Mouse (Mus musculus) ovary, postnatal 10 days (tissue): ENCODE results near the gene Rasgrp4.

Experiments used
- DNase-seq: peaks from one replicate; pipeline ENCODE4 v3.0.0; 2022; ENCODE audit warnings: low spot score

The Rasgrp4 gene

GRCm38 (mm10) chr7:29148771-29149170 is 14.1 kb downstream of the Rasgrp4 start:
- DNase-seq = no peak

- no peak for DNase-seq
Observed at GRCm38 (mm10) chr7:29151486-29151885, 16.8 kb downstream of the Rasgrp4 start.

DNA sequence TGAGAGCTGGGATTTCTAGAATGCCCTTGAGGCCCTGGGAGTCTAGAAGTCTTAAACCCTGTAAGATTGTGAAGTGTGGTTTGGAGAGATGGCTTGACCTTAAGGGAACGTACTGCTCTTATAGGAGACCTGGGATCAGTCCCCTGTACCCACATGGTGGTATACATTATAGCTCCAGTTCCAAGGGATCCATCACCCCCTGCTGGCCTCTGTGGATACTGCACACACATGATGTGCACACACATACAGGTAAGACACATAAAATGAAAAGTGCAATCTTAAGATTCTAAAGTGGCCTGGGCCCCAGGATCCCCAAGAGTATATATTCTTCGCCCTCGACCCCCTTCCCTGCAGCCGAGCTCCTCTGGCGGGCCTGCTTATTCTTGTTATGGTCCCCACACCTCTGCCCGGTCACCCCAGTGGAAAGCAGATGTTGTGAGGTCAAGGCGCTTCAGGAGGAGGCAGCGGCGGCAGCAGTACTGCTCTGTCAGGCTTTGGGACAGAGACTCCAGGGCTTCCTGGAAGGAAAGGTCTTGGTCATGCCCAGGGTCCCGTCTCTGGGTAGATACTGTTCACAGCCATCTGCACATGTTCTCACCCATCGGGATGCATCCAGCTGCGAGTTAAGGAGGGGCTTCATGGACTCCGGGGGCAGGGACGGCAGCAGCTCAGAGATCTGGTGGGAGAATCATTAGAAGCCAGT is 19.5 kb downstream of the Rasgrp4 start:
- no peak for DNase-seq

- DNase-seq = peak; percentile 60
Observed at GRCm38 (mm10) chr7:29155196-29155837, 20.7 kb downstream of the Rasgrp4 start.

GRCm38 (mm10) chr7:29155838-29156782 is 21.5 kb downstream of the Rasgrp4 start, which contains the start of gene Fam98c:
Gene Fam98c, minus strand, starts transcription at chr7:29156234.
- peak; percentile 56 for DNase-seq

GRCm38 (mm10) chr7:29158264-29158663 is 23.6 kb downstream of the Rasgrp4 start:
- no peak for DNase-seq

GRCm38 (mm10) chr7:29162294-29162693 is 27.6 kb downstream of the Rasgrp4 start:
- no peak for DNase-seq

GRCm38 (mm10) chr7:29162750-29163525 is 28.3 kb downstream of the Rasgrp4 start:
- DNase-seq = no peak

DNA sequence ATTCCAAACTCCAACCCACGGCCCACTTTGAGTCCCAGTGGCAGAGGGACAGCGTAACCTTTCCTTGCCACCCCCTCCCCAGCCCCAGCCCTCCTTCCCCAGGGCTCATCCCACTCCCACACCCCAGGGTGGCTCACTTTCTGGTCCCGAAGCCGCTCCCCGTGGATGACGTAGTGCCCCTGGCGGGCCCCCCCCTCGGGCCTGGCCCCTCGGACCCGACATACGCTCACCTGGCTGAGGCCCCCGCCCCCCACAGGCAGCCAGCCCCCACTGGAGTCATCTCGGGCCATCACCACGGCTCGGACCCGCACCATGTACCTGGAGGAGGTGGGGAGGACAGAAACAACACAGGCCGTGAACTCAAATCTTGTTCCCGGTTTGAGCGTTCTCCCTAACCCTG is 33.0 kb downstream of the Rasgrp4 start:
- no peak for DNase-seq

DNA sequence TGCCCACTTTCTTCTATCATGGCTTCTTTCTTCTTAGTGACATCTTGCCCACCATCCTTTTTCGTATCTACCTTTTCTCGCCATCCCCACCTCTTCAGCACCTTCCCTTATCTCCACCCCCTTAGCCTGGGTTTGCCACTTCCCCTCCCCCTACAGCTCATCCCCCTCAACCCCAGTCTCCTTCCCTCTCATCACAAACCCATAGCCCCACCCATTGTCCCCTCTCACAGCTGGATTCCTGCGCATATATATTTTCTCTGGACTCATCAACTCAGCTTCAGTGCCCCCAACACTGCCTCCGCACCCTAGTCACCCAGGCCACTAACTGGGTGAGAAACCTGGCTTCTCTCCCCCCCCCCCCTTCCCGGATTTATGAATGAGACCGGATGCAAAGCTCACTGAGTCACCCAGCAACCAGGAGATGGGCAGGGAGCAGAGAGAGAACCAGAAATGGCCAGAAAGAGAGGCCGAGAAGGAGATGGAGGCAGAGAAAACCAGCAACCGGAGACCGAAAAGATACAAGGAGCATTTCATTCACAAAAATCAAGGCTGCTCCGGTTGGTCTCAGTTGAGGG is 33.6 kb downstream of the Rasgrp4 start:
- DNase-seq = no peak

GRCm38 (mm10) chr7:29168791-29169230 is 34.2 kb downstream of the Rasgrp4 start:
- no peak for DNase-seq

- peak; percentile 33 for DNase-seq
Observed at GRCm38 (mm10) chr7:29169231-29170065, 34.8 kb downstream of the Rasgrp4 start.

DNA sequence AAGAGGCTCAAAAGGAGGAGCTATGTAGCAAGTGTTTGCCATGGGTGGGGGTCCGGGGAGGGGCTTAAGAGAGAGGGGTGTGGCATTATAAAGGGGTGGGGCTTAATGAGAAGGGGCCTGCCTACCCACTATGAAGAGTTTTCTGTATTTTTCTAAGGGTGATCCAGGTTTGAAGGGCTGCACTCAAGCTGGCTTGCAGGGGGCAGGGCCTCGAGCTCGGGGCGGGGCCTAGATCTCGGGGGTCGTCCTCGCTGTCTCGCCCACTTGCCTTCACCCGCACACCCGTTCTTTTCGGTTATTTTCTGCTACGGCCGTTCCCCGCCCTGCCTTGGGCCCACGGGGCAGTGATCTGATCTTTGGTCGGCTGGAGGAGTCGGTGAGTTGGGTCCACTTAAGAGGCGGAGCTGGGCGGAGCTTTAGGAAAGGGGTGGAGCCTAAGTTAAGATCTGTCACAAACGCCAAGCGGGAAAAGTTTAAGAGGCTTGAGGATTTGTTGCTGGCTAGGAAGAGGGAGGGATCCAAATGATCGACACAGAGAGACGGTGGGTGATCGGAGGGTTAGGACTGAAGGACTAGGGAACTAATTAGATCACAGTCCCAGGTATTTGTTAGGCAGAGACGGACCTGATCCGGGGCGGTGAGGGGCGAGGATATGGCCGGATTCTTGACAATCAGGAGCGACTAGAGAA is 35.6 kb downstream of the Rasgrp4 start, which contains the start of the genes Ggn and Spred3:
Gene Ggn, plus strand, starts transcription at position 145 of the 689 bp plus-strand sequence.
Gene Spred3, minus strand, starts transcription at position 346 of the 689 bp plus-strand sequence.
- peak; percentile 39 for DNase-seq

GRCm38 (mm10) chr7:29170755-29171561 is 36.3 kb downstream of the Rasgrp4 start:
- DNase-seq = no peak

DNA sequence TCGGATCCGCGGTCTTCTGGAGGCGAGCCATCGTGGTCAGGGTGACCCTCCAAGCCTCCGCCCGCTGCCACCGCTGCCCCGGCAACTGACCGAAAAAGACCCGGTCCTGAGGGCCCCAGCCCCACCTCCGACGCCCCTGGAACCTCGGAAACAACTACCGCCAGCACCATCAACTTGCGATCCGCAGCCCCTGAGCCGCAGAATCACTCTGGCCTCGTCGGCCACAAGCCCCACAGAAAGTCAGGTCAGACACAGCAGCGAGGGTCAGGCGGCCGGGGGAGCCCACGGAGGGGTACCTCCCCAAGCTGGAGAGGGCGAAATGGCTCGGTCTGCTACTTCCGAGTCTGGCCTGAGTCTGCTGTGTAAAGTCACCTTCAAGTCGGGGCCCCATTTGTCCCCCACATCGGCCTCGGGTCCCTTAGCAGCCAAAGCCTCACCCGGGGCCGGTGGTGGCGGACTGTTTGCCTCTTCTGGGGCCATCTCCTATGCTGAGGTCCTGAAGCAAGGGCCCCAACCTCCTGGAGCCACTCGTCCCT is 37.0 kb downstream of the Rasgrp4 start:
- no peak for DNase-seq

- DNase-seq = no peak
Observed at GRCm38 (mm10) chr7:29172390-29173016, 37.9 kb downstream of the Rasgrp4 start.

DNA sequence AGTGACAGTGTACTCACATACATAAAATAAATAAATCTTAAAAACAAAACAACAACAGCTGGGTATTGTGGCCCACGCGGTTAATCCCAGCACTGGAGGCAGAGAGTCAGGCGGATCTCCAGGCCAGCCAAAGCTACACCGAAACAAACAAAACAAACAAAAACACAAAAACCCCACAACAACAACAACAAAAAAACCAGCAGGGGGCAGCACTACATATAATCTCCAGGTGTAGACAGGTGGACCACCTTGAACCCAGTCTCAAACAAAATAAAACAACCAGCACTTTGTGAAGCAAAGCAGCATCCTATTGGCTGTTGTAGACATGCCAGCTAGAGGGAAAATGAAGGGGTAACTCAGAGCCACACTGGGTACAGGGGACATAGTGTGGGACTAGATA is 43.5 kb downstream of the Rasgrp4 start:
- no peak for DNase-seq

DNA sequence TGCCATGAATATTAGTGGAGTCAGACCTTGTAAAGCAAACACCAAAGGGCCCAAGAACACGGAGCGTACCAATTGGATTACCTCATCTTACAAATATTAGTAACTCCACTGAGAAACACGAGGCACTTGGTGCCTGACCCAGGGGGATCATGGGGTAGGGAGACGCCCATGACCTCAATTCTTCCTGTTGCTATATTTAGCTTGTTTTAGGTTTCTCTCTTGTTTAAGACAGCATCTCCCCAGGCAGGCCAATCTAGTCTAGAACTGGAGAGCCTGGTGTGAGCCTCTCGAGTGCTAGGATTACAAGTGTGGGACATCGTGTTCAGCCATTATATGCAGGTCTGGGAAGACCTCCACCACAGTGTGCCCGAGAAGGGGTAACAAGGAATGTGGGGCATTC is 44.7 kb downstream of the Rasgrp4 start:
- DNase-seq = no peak
